In genomic region chr10:59952781-59953563, GRCm38 (mm10) we compare ENCODE assay signal across 8 mouse cellular contexts. TPM values are rescaled to one million over a fixed set of nuclear protein-coding genes. Genes with fewer than 3 reads are reported as not detected.
DNase-seq lines count a peak whose midpoint lies in the region; ATAC-seq and TF ChIP-seq lines count a peak whose summit lies in the region.

No protein-coding gene starts in this region.

- ATAC-seq in forebrain, embryonic 15.5 days (replicated peaks) = no peak

- H3K9me3 ChIP-seq in forebrain, embryonic 15.5 days = no peaks in the 10 kb centered on the region

- peaks cover 47% of the 10 kb centered on the region for H3K4me1 ChIP-seq in forebrain, embryonic 15.5 days

- H3K4me3 ChIP-seq in forebrain, embryonic 15.5 days = peak overlapping the region; percentile 99
- peak overlapping the region; percentile 98 for H3K4me3 ChIP-seq in myocyte

- peak overlapping the region; percentile 86 for H3K4me2 ChIP-seq in forebrain, embryonic 15.5 days (replicated peaks)
- peak overlapping the region; percentile 85 for H3K4me2 ChIP-seq in myocyte (ENCODE audit: low read depth)

- peak overlapping the region; percentile 84 for H3ac ChIP-seq in myocyte (ENCODE audit: control insufficient read depth, insufficient read length)

- no peaks in the 10 kb centered on the region; the same call in 1 of the 2 replicates for H3K36me3 ChIP-seq in forebrain, embryonic 15.5 days
- peaks cover 15% of the 10 kb centered on the region for H3K36me3 ChIP-seq in myocyte (ENCODE audit: control insufficient read depth, insufficient read depth)

- no peaks in the 10 kb centered on the region for H3K27me3 ChIP-seq in forebrain, embryonic 15.5 days
- no peaks in the 10 kb centered on the region for H3K27me3 ChIP-seq in myocyte (ENCODE audit: control insufficient read depth, insufficient read depth, insufficient read length)

- peak; percentile 40 for TF ChIP-seq POLR2A in myocyte (IDR thresholded peaks at IDR 0.05; ENCODE audit: insufficient read length, low read depth)

- H3K9ac ChIP-seq in forebrain, embryonic 15.5 days (replicated peaks) = peak overlapping the region; percentile 99

- 23% methylated on average over 16 of the region's 16 CpGs for WGBS in forebrain, embryonic 15.5 days

- peak; percentile 47 for DNase-seq in layer of hippocampus, adult 11-12 months (ENCODE audit: low spot score)
- DNase-seq in layer of hippocampus, postnatal 14 days (ENCODE audit: low spot score in 2 of 2) = no peak
- DNase-seq in brain, adult 2 months (ENCODE audit: low read depth, low spot score) = peak; percentile 53
- peak; percentile 55 for DNase-seq in kidney, postnatal 10 days
- DNase-seq in right cerebral cortex, adult 2 months (ENCODE audit: low spot score in 2 of 2) = no peak
- DNase-seq in urinary bladder, postnatal 4 days (ENCODE audit: low spot score in 2 of 2) = no peak

- peak overlapping the region; percentile 95 for H3K27ac ChIP-seq in forebrain, embryonic 15.5 days (replicated peaks)

- H3K79me2 ChIP-seq in myocyte (ENCODE audit: control insufficient read depth, insufficient read depth) = peaks cover 29% of the 10 kb centered on the region

TF ChIP-seq in myocyte, 11 proteins besides CTCF, POLR2A, EP300 and RAD21:
- TF ChIP-seq CEBPB (IDR thresholded peaks at IDR 0.05; ENCODE audit: insufficient read depth, poor library complexity, severe bottlenecking) (peak; percentile 66; the same call in 1 of the 2 replicates), REST (IDR thresholded peaks at IDR 0.05; ENCODE audit: insufficient read depth, insufficient read length) (no peak), MYOD1 (IDR thresholded peaks at IDR 0.05; ENCODE audit: control insufficient read depth in 1 of 3, insufficient read length in 2 of 3, low read depth in 2 of 3) (peak in 1 of 3 experiments; percentile 34), SRF (IDR thresholded peaks at IDR 0.05; ENCODE audit: control insufficient read depth, insufficient read length, low read depth) (no peak), E2F4 (IDR thresholded peaks at IDR 0.05; ENCODE audit: insufficient read depth) (no peak), TCF3 (IDR thresholded peaks at IDR 0.05; ENCODE audit: insufficient read length, low read depth) (no peak), TCF12 (IDR thresholded peaks at IDR 0.05; ENCODE audit: insufficient read depth, poor library complexity, severe bottlenecking) (no peak), USF1 (IDR thresholded peaks at IDR 0.05; ENCODE audit: low read depth) (no peak), POLR2AphosphoS2 (IDR thresholded peaks at IDR 0.05; ENCODE audit: insufficient read length, low read depth) (peak; percentile 21), MAX (IDR thresholded peaks at IDR 0.05; ENCODE audit: low read depth) (no peak), MYOG (IDR thresholded peaks at IDR 0.05; ENCODE audit: control insufficient read depth in 1 of 3, insufficient read depth in 1 of 3, insufficient read length in 2 of 3, low read depth in 2 of 3) (no peak)

RNA-seq across cellular contexts. Expression of gene Ddit4, which starts 1.3 kb away (rescaled TPM):
- 100 to 1,000 TPM in 1 of 2 experiments, 10 to 100 TPM in 1; 99.5 to 106 TPM for total RNA-seq in layer of hippocampus, postnatal 14 days (2021)
- 90.0 and 92.5 TPM in 2 replicates for polyA plus RNA-seq in forebrain, embryonic 15.5 days (2015; fragmentation: Nextera tagmentation; extraction: Ambion mirVana)
- polyA plus RNA-seq in myocyte (2012; fragmentation: generic; extraction: Trizol) = 266 TPM

RNA-seq across cellular contexts. Expression of gene Ascc1, which starts 49.6 kb away (rescaled TPM):
- total RNA-seq in layer of hippocampus, postnatal 14 days (2021) = 10 to 100 TPM; 18.4 to 19.1 TPM
- 47.9 and 48.9 TPM in 2 replicates for polyA plus RNA-seq in forebrain, embryonic 15.5 days (2015; fragmentation: Nextera tagmentation; extraction: Ambion mirVana)
- polyA plus RNA-seq in myocyte (2012; fragmentation: generic; extraction: Trizol) = 36.7 TPM

RNA-seq across cellular contexts. Expression of gene Anapc16, which starts 50.0 kb away (rescaled TPM):
- 10 to 100 TPM; 67.4 to 69.2 TPM for total RNA-seq in layer of hippocampus, postnatal 14 days (2021)
- 117 TPM in 2 replicates for polyA plus RNA-seq in forebrain, embryonic 15.5 days (2015; fragmentation: Nextera tagmentation; extraction: Ambion mirVana)
- 127 TPM for polyA plus RNA-seq in myocyte (2012; fragmentation: generic; extraction: Trizol)

Comparison
In these comparisons a context has a peak if more than half of its experiments do, and no peak if none do; other contexts are left out.
1. DNase-seq: peak in layer of hippocampus, adult 11-12 months (single experiment), brain, adult 2 months (single experiment) and kidney, postnatal 10 days (single experiment); none in layer of hippocampus, postnatal 14 days (0 of 2), right cerebral cortex, adult 2 months (0 of 2) and urinary bladder, postnatal 4 days (0 of 2).